Mouse (Mus musculus) CH12F3 (cell line): Measurements from ENCODE around the gene Skap2.

Experiments
- in situ Hi-C: fragments of 300-500 bp; cut with MboI; formaldehyde crosslinking; loops from 2 replicates; pipeline ENCODE4 v1.14.3; 2020; ENCODE audit warnings: low sequenced_read_pairs

The Skap2 gene

DNA sequence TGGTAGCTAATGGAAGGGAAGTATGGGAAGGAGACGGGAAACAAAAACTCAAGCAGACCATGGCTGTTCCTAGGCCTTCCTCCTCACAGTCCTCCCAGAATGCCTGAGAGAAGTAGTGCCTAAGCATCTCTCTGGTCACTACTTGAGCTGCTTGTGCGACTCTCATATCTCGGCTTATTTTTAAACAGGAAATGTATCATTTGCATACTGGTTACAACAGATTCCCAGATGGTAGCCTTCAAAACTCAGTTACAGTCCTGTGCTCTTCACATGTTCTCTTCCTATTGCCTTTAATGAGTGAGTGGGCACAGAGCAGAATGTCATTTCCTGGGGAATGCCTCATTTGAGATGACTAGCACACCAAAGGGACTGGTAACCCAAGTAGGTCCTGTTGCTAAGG lies 117.6 kb downstream of the Skap2 start:
- in situ Hi-C loops = no loop called here

DNA sequence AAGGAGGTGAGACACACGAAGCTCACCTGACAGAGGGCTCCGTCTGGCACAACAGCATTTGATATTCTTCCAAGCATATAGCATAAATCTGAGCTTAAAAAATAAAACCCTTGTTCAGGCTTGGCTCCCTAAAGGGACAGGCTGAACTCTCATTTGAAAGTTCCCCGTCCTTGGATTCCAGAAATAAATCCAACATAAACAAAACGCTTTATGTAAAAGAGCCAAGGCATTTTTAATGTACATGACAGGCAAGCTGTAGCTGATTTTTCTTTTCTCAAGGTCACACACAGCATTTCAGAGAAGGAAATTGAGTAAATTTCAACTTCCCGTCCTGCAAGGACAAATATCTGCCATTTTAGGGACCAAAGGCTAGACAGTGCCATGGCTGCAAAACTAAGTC lies 122.0 kb downstream of the Skap2 start:
- in situ Hi-C loops = no loop called here

GRCm38 (mm10) chr6:51889824-51890223 lies 122.5 kb downstream of the Skap2 start:
- in situ Hi-C loops = no loop called here

GRCm38 (mm10) chr6:51886902-51887431 lies 125.4 kb downstream of the Skap2 start:
- in situ Hi-C loops = no loop called here

- in situ Hi-C loops = no loop called here
Measured at GRCm38 (mm10) chr6:51882880-51883274, 129.5 kb downstream of the Skap2 start.

DNA sequence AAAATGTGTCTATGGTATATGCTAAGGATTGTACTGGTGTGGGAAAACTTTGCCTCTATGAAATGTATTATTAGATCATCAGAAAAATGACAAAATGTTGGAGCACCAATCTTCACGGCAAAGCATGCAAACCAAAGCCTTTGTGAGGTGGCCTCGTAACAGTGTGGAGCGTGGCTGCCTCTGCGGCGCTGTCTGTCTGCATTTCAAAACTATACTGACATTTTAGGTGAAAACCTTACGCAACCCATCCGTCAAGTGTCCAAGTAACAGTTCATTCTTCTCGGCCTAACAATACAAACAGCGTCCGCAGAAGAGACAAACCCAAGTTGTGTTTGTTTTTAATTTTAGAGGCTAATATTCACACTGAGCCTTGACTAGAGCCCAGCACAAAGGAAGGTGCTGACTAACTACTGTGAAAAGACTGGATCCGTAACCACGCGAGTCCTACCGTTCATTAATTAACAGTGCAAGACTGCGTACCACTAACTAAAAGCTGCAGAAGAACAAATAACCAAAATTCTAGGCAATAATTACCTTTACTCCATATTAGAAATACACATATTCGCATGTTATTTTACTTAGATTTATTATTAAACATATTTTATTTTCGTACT lies 130.0 kb downstream of the Skap2 start:
- in situ Hi-C loops = no loop called here

- in situ Hi-C loops = no loop called here
Measured at GRCm38 (mm10) chr6:51881181-51881968, 131.0 kb downstream of the Skap2 start.

- in situ Hi-C loops = no loop called here
Measured at GRCm38 (mm10) chr6:51880778-51881177, 131.6 kb downstream of the Skap2 start.

DNA sequence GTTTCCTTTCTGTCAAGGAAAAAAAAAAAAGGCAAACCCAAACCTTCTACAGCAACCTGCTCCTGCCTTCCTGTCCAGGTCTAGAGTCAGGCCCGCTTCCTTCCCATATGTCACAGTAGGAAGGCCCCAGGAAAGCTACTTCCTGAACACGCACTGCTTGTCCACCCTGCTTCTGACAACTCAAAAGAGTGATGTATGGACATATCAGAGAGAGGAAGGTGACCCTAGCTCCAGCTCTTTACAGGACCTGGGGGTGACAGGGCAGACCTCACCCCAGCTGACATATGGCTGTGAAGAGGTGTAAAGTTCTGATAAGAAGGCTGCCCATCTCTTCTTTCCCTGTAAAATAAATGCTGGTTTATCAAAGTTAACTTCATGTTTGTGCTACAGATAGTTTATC lies 133.8 kb downstream of the Skap2 start:
- in situ Hi-C loops = no loop called here

- in situ Hi-C loops = no loop called here
Measured at GRCm38 (mm10) chr6:51876841-51877553, 135.4 kb downstream of the Skap2 start.

DNA sequence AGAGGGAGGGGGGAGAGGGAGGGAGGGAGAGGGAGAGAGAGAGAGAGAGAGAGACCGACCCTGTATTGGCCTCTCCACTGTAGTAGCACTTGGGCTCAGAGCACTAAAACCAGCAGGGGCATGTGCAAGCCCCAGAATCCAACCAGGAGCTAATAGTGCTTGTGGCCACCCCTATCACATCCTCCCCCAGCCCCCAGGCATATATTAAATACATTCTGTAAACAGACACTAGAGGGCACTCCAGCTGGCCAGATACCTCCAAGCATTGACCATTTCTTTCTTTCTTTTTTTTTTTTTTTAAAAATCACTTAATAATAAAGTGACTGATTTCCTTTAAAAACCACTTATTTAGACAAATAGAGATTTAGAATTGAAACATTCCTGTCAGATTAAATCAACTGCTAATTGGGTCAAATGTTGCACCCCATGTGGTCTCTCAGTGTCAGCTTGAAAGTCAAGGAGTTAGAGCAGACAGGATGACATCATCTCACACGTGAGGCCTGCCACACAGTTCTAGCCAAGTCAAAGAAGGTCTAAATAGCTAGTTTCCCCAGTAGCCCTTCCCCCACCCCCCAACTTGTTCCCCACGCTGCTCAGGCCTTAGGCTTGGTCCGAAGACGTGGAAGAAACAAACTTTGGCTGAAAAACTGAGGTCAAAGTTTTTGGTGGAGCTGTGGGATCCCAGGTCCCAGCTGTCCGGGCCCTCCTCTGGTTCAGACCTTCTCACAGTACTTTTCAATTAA lies 136.3 kb downstream of the Skap2 start:
- in situ Hi-C loops = no loop called here

GRCm38 (mm10) chr6:51874035-51874434 lies 138.3 kb downstream of the Skap2 start:
- in situ Hi-C loops = loop anchor here (25.0 kb wide), 1 partner anchor 338 kb away; the partner anchor contains the start of genes Gm28308, Hoxa3, Hoxa5 and Hoxa6

GRCm38 (mm10) chr6:51871135-51871534 lies 141.2 kb downstream of the Skap2 start:
- in situ Hi-C loops = loop anchor here (25.0 kb wide), 1 partner anchor 341 kb away; the partner anchor contains the start of genes Gm28308, Hoxa3, Hoxa5 and Hoxa6

- in situ Hi-C loops = loop anchor here (25.0 kb wide), 1 partner anchor 342 kb away; the partner anchor contains the start of genes Gm28308, Hoxa3, Hoxa5 and Hoxa6
Measured at GRCm38 (mm10) chr6:51870294-51870693, 142.1 kb downstream of the Skap2 start.

- in situ Hi-C loops = loop anchor here (25.0 kb wide), 1 partner anchor 346 kb away; the partner anchor contains the start of genes Gm28308, Hoxa3, Hoxa5 and Hoxa6
Measured at GRCm38 (mm10) chr6:51866596-51866995, 145.8 kb downstream of the Skap2 start.

GRCm38 (mm10) chr6:51863508-51863907 lies 148.8 kb downstream of the Skap2 start:
- in situ Hi-C loops = loop anchor here (25.0 kb wide), 1 partner anchor 349 kb away; the partner anchor contains the start of genes Gm28308, Hoxa3, Hoxa5 and Hoxa6

- in situ Hi-C loops = loop anchor here (25.0 kb wide), 1 partner anchor 352 kb away; the partner anchor contains the start of genes Gm28308, Hoxa3, Hoxa5 and Hoxa6
Measured at GRCm38 (mm10) chr6:51860300-51860699, 152.0 kb downstream of the Skap2 start.

DNA sequence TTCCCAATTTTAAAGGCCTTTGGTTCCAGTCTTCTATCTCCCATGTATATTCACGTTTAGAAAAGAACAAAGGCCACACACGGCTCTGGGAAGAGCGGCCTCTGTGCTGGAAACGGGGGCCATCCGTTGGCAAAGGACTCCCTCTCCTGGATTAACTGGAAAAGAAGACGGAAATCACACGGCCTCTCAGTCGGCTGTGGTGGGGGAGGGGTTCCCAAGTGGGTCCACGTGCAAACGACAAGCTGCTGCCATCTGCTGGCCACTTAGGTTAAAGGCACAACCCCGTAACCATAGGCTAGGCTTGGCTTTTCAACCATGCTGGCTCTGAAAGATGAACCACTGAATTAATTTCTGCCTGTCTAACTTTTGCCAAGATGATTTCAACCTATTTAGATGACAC lies 154.5 kb downstream of the Skap2 start:
- in situ Hi-C loops = loop anchor here (10.0 to 25.0 kb wide), 3 partner anchors 263 to 653 kb away; partner anchors contain the start of genes Gm28308, Hoxa3, Hoxa5 and Hoxa6

- in situ Hi-C loops = loop anchor here (10.0 to 25.0 kb wide), 3 partner anchors 258 to 648 kb away; partner anchors contain the start of genes Gm28308, Hoxa3, Hoxa5 and Hoxa6
Measured at GRCm38 (mm10) chr6:51853291-51853690, 159.1 kb downstream of the Skap2 start.

GRCm38 (mm10) chr6:51852643-51853042 lies 159.7 kb downstream of the Skap2 start:
- in situ Hi-C loops = loop anchor here (10.0 to 25.0 kb wide), 3 partner anchors 258 to 648 kb away; partner anchors contain the start of genes Gm28308, Hoxa3, Hoxa5 and Hoxa6
